Mouse (Mus musculus) urinary bladder, postnatal 25 days (tissue): ENCODE measurements around the gene Gm20888.
"Not testable (repeated sequence)": the region's sequence is repeated elsewhere in the genome, so short reads cannot be mapped to it uniquely, and the experiment has no call there.

Experiments
- DNase-seq: peaks from one replicate; pipeline ENCODE4 v3.0.0; 2022; ENCODE audit warnings: low spot score

Gm20888 gene

DNA sequence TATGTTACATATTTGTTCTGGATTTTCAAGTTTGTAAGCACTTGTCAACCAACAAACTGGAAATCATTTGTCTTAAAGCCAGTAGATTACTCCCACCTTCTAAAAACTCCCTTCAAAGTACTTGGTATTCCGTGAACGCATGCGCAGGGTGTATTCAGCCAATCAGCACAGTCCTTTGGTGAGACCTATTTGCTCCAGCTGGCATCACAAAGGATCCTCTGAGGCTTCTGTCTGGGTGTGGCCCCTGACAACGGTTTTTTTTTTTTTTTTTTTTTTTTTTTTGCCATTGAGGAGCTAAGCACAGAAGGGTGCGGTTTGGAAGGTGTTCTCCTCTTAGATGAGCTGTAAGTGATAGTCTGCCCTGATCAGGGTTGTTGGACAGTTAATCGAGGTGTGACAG, at the start of gene Gm20888:
Gm20888 (plus strand) TSS at position 301 of the 400 bp plus-strand sequence.
- DNase-seq = not testable (repeated sequence)
